Mouse (Mus musculus) liver, embryonic 14.5 days (tissue): ENCODE data around the gene Birc7. TPM values are rescaled to one million over a fixed set of nuclear protein-coding genes. Genes with fewer than 3 reads are reported as not detected.

Experiments
- ATAC-seq: fragments of 200-750 bp; cut with Nextera tagmentation; 2 replicates; pipeline ENCODE4 v1.8.0; 2017; ENCODE audit warnings: moderate number of reproducible peaks, mild to moderate bottlenecking, moderate library complexity; ENCODE audit not compliant: insufficient read depth
- DNase-seq, 3 experiments: peaks; one replicate each; pipeline ENCODE4 v3.0.0-alpha.2; 2012 to 2013; ENCODE audit warnings: low read depth in 3 of 3, low spot score in 3 of 3
- H3K27ac ChIP-seq: fragments of 300-500 bp; sonication (generic); 2 replicates; pipeline ENCODE4 v1.5.1; 2014; ENCODE audit warnings: moderate library complexity, mild to moderate bottlenecking, control low read depth, inconsistent platforms
- H3K27me3 ChIP-seq: fragments of 300-500 bp; sonication (generic); 2 replicates; pipeline ENCODE4 v1.6.1; 2014; ENCODE audit warnings: mild to moderate bottlenecking, low read length, moderate library complexity; ENCODE audit not compliant: control insufficient read depth, insufficient read depth
- H3K36me3 ChIP-seq: fragments of 300-500 bp; sonication (generic); replicated peaks from 2 replicates; pipeline ENCODE4 v1.6.1; 2014; ENCODE audit warnings: low read depth; ENCODE audit not compliant: control insufficient read depth, insufficient read depth
- H3K4me1 ChIP-seq, 2 experiments: fragments of 200-500 bp in 1 of 2; fragments of 300-500 bp in 1 of 2; sonication (generic) in 1 of 2; replicated peaks; 2 replicates each; pipeline ENCODE4 v1.6.1; 2012 to 2014; ENCODE audit warnings: antibody characterized with exemption in 1 of 2, inconsistent platforms in 1 of 2, low read length in 1 of 2; ENCODE audit not compliant: control insufficient read depth in 2 of 2, insufficient read depth in 2 of 2
- H3K4me2 ChIP-seq: fragments of 300-500 bp; sonication (generic); 2 replicates; pipeline ENCODE4 v1.6.1; 2014; ENCODE audit warnings: low read depth, mild to moderate bottlenecking, control low read depth, moderate library complexity
- H3K4me3 ChIP-seq, 2 experiments: fragments of 200-500 bp in 1 of 2; fragments of 300-500 bp in 1 of 2; sonication (generic) in 1 of 2; 2 replicates each; pipeline ENCODE4 v1.5.1; 2012 to 2014; ENCODE audit warnings: low read depth in 2 of 2, low read length in 2 of 2, mild to moderate bottlenecking in 2 of 2, control low read depth in 1 of 2, inconsistent platforms in 1 of 2, moderate library complexity in 1 of 2; ENCODE audit not compliant: insufficient read depth in 1 of 2
- H3K9ac ChIP-seq: fragments of 300-500 bp; sonication (generic); replicated peaks from 2 replicates; pipeline ENCODE4 v1.6.1; 2014; ENCODE audit warnings: mild to moderate bottlenecking, control low read depth, moderate library complexity
- H3K9me3 ChIP-seq: fragments of 300-500 bp; sonication (generic); 2 replicates; pipeline ENCODE4 v1.6.1; 2016; ENCODE audit warnings: low read length, mixed read lengths; ENCODE audit not compliant: control insufficient read depth
- CTCF ChIP-seq: IDR thresholded peaks from 2 replicates; pipeline ENCODE4 v1.5.1; 2016; ENCODE audit warnings: antibody characterized with exemption, low read depth, control low read depth
- EP300 ChIP-seq: IDR thresholded peaks from 2 replicates; pipeline ENCODE4 v1.6.1; 2016; ENCODE audit warnings: antibody characterized with exemption, low read depth
- WGBS: fragments of 180-500 bp; shearing (Covaris S2); extraction: QIAGEN DNeasy Blood & Tissue Kit; methylation state at CpG from one replicate; pipeline ENCODE4 v1.1.7; 2014; ENCODE audit not compliant: insufficient replicate concordance; 5-methylcytosine and 5-hydroxymethylcytosine counted together
- polyA plus RNA-seq, 2 experiments: library from polyadenylated mRNA; depleted of rRNA in 1 of 2; stranded (reverse) in 1 of 2; unstranded in 1 of 2; fragments of >200 nt; fragmentation: Nextera tagmentation in 1 of 2; extraction: Ambion mirVana in 1 of 2; gene quantifications; 2 replicates each; pipeline versions ENCODE4 v1.2.1 to v1.2.3; 2012 to 2014

The Birc7 gene
- polyA plus RNA-seq, 2 experiments, result not detected

DNA sequence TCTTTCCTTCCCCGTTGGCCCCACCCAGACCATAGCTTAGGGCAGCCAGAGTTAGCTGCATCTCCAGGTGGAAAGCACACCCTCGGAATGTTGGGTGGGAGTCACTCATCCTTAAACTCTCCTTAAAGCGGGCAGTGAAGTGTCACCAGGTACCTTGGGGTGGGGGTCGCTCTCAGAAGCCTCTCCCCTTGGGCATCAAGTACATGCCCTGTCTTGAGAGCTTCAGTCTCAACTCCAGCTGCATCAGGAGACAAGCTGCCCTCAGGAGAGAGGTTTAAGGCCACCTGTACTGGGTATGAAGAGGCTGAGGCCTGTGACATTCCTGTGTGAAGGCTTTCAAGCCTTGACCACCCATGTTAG, 38.9 kb upstream of the Birc7 start:
- Histone ChIP-seq H3K36me3 (no peaks in the 10 kb centered on the region), H3K9ac (no peak overlapping the region), H3K4me2 (no peak overlapping the region), H3K27ac (no peak overlapping the region), H3K27me3 (peaks cover 70% of the 10 kb centered on the region), H3K9me3 (no peaks in the 10 kb centered on the region), H3K4me3 (no peak overlapping the region), H3K4me1 (no peaks in the 10 kb centered on the region)
- no peak for TF ChIP-seq EP300
- no peak for TF ChIP-seq CTCF
- ATAC-seq (no peak), DNase-seq (no peak)
- 21% methylated on average over 4 of the region's 4 CpGs for WGBS

DNA sequence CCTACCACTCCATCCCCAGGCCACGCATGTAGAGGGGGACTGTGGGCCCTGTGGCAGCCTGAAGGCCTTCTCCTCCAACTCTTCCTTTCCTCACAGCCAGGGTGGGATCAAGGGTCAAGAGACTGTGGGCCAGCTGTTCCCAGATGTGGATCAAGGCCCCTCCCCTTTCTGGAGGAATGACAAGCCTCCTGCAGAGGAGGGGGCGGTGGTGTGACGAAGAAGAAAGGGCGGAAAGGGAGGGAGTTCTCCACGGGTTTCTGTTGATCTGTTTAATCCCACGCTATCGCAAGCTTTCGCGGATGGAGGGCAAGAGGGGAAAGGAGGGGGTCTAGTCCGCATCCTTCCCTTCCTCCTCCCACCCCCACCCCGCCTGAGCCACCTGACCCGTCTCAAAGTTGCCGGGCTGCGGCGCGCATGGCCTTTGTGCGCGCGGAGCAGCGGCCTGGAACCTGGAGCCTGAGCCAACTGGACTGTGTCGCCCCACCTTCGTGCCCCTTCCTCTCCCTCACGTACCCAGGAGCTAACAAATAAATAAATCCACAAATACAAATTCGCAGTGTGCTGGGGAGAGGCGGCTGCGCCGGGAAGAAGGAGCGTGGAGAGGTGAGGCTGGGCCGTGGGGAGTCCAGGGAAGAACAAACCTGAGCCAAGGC, 38.3 kb upstream of the Birc7 start:
- no peak for ATAC-seq
- 2% methylated on average over 28 of the region's 29 CpGs for WGBS
- no peak overlapping the region for H3K9ac ChIP-seq
- H3K27me3 ChIP-seq, result peaks cover 77% of the 10 kb centered on the region
- no peaks in the 10 kb centered on the region for H3K36me3 ChIP-seq
- TF ChIP-seq EP300 (no peak), CTCF (peak; percentile 0; the same call in 1 of the 2 replicates)
- H3K4me3 ChIP-seq, result no peak overlapping the region
- no peak overlapping the region for H3K4me2 ChIP-seq
- DNase-seq, result no peak
- H3K4me1 ChIP-seq, result no peaks in the 10 kb centered on the region
- no peak overlapping the region for H3K27ac ChIP-seq
- H3K9me3 ChIP-seq, result no peaks in the 10 kb centered on the region

DNA sequence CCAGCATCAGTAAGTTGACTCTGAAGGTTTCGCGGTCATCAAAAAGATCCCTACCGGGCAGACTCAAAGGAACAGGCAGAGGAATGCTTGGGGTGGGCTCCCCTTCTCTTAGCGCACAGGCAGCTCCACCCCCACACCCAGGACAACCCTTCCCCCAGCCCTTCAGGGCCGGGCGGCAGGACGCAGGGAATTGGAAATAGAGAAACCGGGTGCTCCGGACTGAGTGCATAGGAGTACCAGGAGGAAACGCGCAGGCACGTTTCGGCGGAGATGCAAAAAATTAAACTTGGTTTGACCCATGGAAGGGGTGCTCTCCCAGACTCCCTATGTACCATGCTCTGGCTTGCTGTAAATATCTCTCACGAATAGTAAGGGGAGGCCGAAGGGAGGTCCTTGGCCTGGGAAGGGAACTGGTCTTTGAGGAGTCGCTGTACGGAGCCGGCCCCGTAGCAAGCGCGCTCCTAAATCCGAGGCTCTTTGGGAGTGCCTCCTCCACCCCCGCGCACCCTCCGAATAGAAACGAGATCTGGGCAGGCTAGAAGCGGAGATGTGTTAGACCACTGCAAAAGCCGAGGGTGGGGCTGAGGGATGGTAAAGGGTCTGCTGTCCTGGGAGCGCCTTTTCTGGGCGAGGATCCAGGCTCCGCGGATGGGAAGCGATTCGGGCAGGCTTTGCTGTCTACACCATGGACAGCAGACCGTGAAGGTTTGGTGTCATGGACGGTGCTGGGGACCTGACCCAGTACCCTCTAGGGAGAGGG, 37.6 kb upstream of the Birc7 start:
- peaks cover 84% of the 10 kb centered on the region for H3K27me3 ChIP-seq
- H3K9me3 ChIP-seq, result no peaks in the 10 kb centered on the region
- no peaks in the 10 kb centered on the region for H3K4me1 ChIP-seq
- H3K4me2 ChIP-seq, result no peak overlapping the region
- 2% methylated on average over 37 of the region's 37 CpGs for WGBS
- DNase-seq, result no peak
- no peaks in the 10 kb centered on the region for H3K36me3 ChIP-seq
- no peak for ATAC-seq
- H3K9ac ChIP-seq, result no peak overlapping the region
- H3K27ac ChIP-seq, result no peak overlapping the region
- no peak overlapping the region for H3K4me3 ChIP-seq
- TF ChIP-seq CTCF (no peak), EP300 (no peak)

DNA sequence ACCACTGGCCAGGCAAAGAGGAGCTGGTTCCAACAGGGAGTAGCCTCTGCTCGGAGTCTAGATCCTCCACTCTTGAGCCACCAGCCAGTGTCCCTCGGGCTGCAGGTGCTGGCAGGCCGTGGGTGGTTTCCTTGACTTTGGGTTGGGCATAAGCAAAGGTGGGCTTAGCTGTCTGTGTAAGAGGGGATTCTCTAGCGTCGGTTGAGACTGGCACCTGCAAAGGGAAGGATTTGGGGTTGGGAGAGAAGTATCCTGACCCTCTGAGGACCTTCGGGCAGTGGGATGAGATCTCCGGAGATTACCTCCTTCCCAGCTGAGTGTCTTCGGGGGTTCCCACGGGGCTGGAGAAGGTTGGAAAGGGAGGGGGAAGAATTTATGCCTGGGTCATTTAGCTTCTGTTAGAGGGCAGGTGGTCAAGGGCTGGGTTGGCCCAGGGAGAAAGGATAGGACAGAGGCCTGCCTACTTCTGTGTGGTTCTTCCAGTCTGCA, 36.9 kb upstream of the Birc7 start:
- no peak overlapping the region for H3K4me2 ChIP-seq
- no peak overlapping the region for H3K27ac ChIP-seq
- no peaks in the 10 kb centered on the region for H3K4me1 ChIP-seq
- no peak overlapping the region for H3K4me3 ChIP-seq
- 13% methylated on average over 9 of the region's 9 CpGs for WGBS
- DNase-seq, result no peak
- TF ChIP-seq CTCF (no peak), EP300 (no peak)
- no peak for ATAC-seq
- no peaks in the 10 kb centered on the region for H3K9me3 ChIP-seq
- H3K9ac ChIP-seq, result no peak overlapping the region
- peaks cover 86% of the 10 kb centered on the region for H3K27me3 ChIP-seq
- no peaks in the 10 kb centered on the region for H3K36me3 ChIP-seq

DNA sequence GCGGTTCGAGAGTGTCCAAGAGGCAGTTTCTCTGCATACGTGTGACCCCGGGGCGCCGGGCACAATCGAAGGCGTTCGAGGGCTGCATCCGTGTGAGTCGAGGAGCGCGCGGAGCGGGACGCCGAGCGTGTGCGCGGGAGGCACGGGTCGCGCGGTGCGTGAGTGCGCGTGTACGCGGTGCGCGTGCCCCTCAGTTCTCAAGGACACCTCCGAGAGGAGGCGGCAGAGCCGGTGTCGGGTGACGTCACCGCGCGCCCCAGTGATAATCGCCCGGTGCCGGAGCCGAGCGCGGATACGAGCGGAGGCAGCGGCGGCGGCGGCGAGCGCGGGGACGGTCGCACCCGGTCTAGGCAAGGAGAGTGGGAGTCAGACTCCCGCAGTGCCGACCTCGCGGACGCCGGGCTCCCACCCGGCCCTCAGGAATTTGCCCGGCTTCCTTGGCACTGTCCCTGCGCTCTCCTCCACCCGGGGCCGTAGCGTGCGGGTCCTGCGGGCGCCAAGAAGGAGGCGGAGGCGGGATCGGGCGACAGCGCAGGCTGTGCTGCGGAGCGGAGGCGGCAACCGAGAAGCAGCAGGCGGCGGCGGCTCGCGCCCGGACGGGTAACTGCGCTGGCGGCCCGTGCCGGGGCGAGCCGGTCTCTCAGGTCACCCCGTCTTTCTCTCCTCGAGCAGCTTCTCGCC, 35.8 kb upstream of the Birc7 start:
- Histone ChIP-seq H3K36me3 (no peaks in the 10 kb centered on the region), H3K27ac (no peak overlapping the region), H3K27me3 (peaks cover 85% of the 10 kb centered on the region), H3K4me1 (no peaks in the 10 kb centered on the region), H3K9me3 (no peaks in the 10 kb centered on the region), H3K4me3 (peak overlapping the region in 1 of 2 experiments; percentile 20; a peak in 2 of 4 replicates), H3K4me2 (peak overlapping the region; percentile 40; the same call in 1 of the 2 replicates), H3K9ac (no peak overlapping the region)
- 1% methylated on average over 97 of the region's 97 CpGs for WGBS
- ATAC-seq, result no peak
- no peak for DNase-seq
- TF ChIP-seq CTCF (no peak), EP300 (no peak)
